Mouse (Mus musculus): ENCODE data around the gene Stard10. TPM values are rescaled to one million over a fixed set of nuclear protein-coding genes. Genes with fewer than 3 reads are reported as not detected.

Gene Stard10
- total RNA-seq, 2 experiments from 2014 or later = 53.2 to 109 TPM

Other genes with a start within 250 kb of the Stard10 start
- 10 to 100 TPM; 22.1 to 30.2 TPM for gene Fchsd2, start 224.2 kb upstream of the Stard10 start, total RNA-seq (2021)
- 10 to 100 TPM; 14.6 to 18.5 TPM for gene Atg16l2, start 14.8 kb upstream of the Stard10 start, total RNA-seq (2021)
- gene Arap1, start 31.0 kb downstream of the Stard10 start, total RNA-seq (2021) = 10 to 100 TPM; 47.2 to 74.1 TPM
- gene Gm45837, start 93.8 kb downstream of the Stard10 start, total RNA-seq (2021) = 1 to 10 TPM in 1 of 2 experiments, not detected in 1; 3.7 TPM
- gene Pde2a, start 104.6 kb downstream of the Stard10 start, total RNA-seq (2021) = 100 to 1,000 TPM; 113 to 120 TPM

Data from adrenal gland, postnatal 10 days (tissue).